Mouse (Mus musculus): ENCODE measurements around the gene Senp1. TPM values are rescaled to one million over a fixed set of nuclear protein-coding genes. Genes with fewer than 3 reads are reported as not detected.

Senp1 gene
- polyA plus RNA-seq, 1 experiment, result 43.6 TPM

GRCm38 (mm10) chr15:97990124-97990523 is 103.4 kb downstream of the Senp1 start:
- Histone ChIP-seq H3K4me3 (ENCODE audit: control insufficient read depth, insufficient read depth, low read length) (no peak overlapping the region), H3K4me1 (replicated peaks; ENCODE audit: control insufficient read depth, insufficient read depth, low read length) (peaks cover 12% of the 10 kb centered on the region), H3K27ac (ENCODE audit: control insufficient read depth, insufficient read depth, low read length) (no peak overlapping the region), H3K27me3 (ENCODE audit: control insufficient read depth, insufficient read depth, low read length) (no peaks in the 10 kb centered on the region), H3K36me3 (ENCODE audit: control insufficient read depth, insufficient read depth, low read length) (no peaks in the 10 kb centered on the region)
- TF ChIP-seq CTCF (IDR thresholded peaks at IDR 0.05; ENCODE audit: borderline replicate concordance, control insufficient read depth, extremely low read depth, insufficient read depth, low read length, poor library complexity) (no peak), POLR2A (IDR thresholded peaks at IDR 0.05; ENCODE audit: control insufficient read depth, extremely low read depth, insufficient read depth, low read length, poor library complexity) (no peak)
- DNase-seq, result no peak
- 60% methylated on average over 6 of the region's 6 CpGs for WGBS

DNA sequence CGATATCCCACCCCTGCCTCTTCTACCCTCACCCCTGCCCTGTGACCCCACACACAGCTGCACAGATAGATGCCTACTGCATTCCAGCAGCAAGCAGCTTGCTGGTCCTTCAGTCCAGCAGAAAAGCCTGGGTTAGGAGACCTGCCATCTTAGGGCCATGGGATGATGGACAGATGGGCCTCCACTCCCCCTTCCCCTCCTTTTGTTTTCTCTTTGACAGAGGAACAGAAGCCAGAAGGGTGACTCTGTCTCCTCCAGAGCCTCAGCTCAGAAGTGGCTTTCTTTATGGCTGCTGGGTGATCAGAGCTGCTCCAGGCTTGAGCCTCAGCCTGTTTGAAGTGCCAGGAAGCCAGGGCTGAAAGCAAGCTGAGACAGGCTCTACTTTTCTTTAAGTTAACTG is 104.0 kb downstream of the Senp1 start:
- WGBS, result 94% methylated on average over 1 of the region's 1 CpGs
- TF ChIP-seq CTCF (IDR thresholded peaks at IDR 0.05; ENCODE audit: borderline replicate concordance, control insufficient read depth, extremely low read depth, insufficient read depth, low read length, poor library complexity) (no peak), POLR2A (IDR thresholded peaks at IDR 0.05; ENCODE audit: control insufficient read depth, extremely low read depth, insufficient read depth, low read length, poor library complexity) (no peak)
- no peak overlapping the region for H3K27ac ChIP-seq (ENCODE audit: control insufficient read depth, insufficient read depth, low read length)
- H3K4me3 ChIP-seq (ENCODE audit: control insufficient read depth, insufficient read depth, low read length), result no peak overlapping the region
- H3K36me3 ChIP-seq (ENCODE audit: control insufficient read depth, insufficient read depth, low read length), result no peaks in the 10 kb centered on the region
- DNase-seq, result no peak
- no peaks in the 10 kb centered on the region for H3K27me3 ChIP-seq (ENCODE audit: control insufficient read depth, insufficient read depth, low read length)
- H3K4me1 ChIP-seq (replicated peaks; ENCODE audit: control insufficient read depth, insufficient read depth, low read length), result peaks cover 12% of the 10 kb centered on the region

Other genes with a start within 250 kb of the Senp1 start
- gene Hdac7, start 249.2 kb downstream of the Senp1 start, polyA plus RNA-seq (2012; rRNA removed), result 827 and 963 TPM in 2 replicates
- 5.3 and 6.2 TPM in 2 replicates for gene Vdr, start 183.1 kb downstream of the Senp1 start, polyA plus RNA-seq (2012; rRNA removed)
- gene Tmem106c, start 129.5 kb downstream of the Senp1 start, polyA plus RNA-seq (2012; rRNA removed), result 38.4 and 40.0 TPM in 2 replicates
- 0.32 and 0.47 TPM in 2 replicates for gene Col2a1, start 89.0 kb downstream of the Senp1 start, polyA plus RNA-seq (2012; rRNA removed)
- gene Pfkm, start 1.2 kb downstream of the Senp1 start, polyA plus RNA-seq (2012; rRNA removed), result 24.3 and 44.9 TPM in 2 replicates
- 52.2 and 56.9 TPM in 2 replicates for gene Asb8, start 71.9 kb upstream of the Senp1 start, polyA plus RNA-seq (2012; rRNA removed)
- gene Ccdc184, start 73.4 kb upstream of the Senp1 start, polyA plus RNA-seq (2012; rRNA removed), result 1.3 TPM in 2 replicates
- not detected in 2 replicates for gene Olfr288, start 101.8 kb upstream of the Senp1 start, polyA plus RNA-seq (2012; rRNA removed)
- not detected in 2 replicates for gene Gm44579, start 127.2 kb upstream of the Senp1 start, polyA plus RNA-seq (2012; rRNA removed)
- gene Olfr287, start 127.3 kb upstream of the Senp1 start, polyA plus RNA-seq (2012; rRNA removed), result 0.22 TPM in 1 of 2 replicates, not detected in the other
- 0.11 TPM in 1 of 2 replicates, not detected in the other for gene Olfr286, start 140.7 kb upstream of the Senp1 start, polyA plus RNA-seq (2012; rRNA removed)
- 0.22 TPM in 1 of 2 replicates, not detected in the other for gene H1fnt, start 163.5 kb upstream of the Senp1 start, polyA plus RNA-seq (2012; rRNA removed)
- 0.34 and 0.71 TPM in 2 replicates for gene Zfp641, start 202.4 kb upstream of the Senp1 start, polyA plus RNA-seq (2012; rRNA removed)
- not detected in 2 replicates for gene Olfr285, start 223.6 kb upstream of the Senp1 start, polyA plus RNA-seq (2012; rRNA removed)
- gene Olfr284, start 247.2 kb upstream of the Senp1 start, polyA plus RNA-seq (2012; rRNA removed), result 0.29 TPM in 1 of 2 replicates, not detected in the other

Data from thymus, adult 2 months (tissue).